Mouse (Mus musculus) spleen, postnatal 36 days (tissue): ENCODE measurements around the gene Gm4792.
A peak's percentile ranks its signal among the peaks of the same experiment; 100 is the strongest.

Experiments used
- DNase-seq, 2 experiments: peaks; one replicate each; pipeline ENCODE4 v3.0.0; 2022; ENCODE audit warnings: low spot score in 2 of 2, mixed read lengths in 1 of 2

The Gm4792 gene

GRCm38 (mm10) chr10:94298471-94298870 lies at the start of gene Gm4792:
Gene Gm4792, minus strand, starts transcription at chr10:94298703.
- no peak for DNase-seq

- no peak for DNase-seq
Measured at GRCm38 (mm10) chr10:94347959-94348358, 49.5 kb upstream of the Gm4792 start.

- DNase-seq = no peak
Measured at GRCm38 (mm10) chr10:94347296-94347695, 48.8 kb upstream of the Gm4792 start.

DNA sequence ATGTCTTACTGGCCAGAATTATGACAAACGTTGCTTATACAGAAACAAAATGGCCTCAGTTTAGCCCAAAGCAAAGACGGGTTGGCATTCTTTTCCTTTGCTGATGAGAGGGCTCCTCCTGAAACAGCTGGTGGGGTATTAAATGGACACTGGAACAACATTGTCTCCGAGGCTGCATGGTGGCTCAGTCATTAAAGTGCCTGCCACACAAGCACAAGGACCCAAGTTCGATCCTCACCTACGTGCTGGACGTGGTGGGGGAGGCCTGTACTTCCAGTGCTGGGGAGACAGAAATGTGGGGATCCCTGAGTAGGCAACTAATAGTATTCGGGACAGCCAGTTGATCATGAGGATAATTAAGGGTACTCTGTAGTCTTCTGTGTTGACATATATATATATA lies 48.1 kb upstream of the Gm4792 start:
- DNase-seq = no peak

DNA sequence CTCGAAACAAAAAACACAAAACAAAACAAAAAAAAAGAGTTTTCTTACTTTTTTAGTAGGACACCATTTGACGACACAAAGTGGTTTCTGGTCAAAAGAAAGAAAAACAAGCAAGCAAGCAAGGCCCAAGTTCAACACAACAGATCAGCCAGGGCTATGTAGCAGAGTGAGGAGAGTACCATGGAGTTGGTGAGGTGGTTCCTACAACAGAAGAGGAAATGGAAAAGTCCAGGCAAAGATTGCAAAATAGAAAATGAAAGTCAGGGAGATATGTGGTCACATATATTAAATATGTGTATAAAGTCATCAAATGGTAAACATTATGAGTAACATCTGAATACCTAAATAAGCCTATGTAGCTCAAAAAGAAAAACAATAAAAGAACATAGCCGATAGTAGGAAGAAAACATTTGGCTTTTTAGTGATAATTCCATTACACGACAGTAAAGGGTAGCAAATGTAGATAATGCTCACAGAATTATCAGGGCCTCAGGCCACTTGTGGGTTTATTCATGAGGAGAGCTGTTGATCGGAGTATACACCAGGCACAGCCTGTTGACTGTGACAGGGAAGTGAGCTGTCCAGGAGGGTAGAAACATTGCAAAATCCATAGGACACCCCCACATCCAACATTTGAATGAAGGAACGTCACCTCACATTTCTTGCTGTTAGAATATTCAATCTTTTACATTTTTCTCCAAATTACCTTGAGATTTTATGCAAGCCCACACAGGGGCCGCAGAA lies 47.2 kb upstream of the Gm4792 start:
- DNase-seq = no peak

DNA sequence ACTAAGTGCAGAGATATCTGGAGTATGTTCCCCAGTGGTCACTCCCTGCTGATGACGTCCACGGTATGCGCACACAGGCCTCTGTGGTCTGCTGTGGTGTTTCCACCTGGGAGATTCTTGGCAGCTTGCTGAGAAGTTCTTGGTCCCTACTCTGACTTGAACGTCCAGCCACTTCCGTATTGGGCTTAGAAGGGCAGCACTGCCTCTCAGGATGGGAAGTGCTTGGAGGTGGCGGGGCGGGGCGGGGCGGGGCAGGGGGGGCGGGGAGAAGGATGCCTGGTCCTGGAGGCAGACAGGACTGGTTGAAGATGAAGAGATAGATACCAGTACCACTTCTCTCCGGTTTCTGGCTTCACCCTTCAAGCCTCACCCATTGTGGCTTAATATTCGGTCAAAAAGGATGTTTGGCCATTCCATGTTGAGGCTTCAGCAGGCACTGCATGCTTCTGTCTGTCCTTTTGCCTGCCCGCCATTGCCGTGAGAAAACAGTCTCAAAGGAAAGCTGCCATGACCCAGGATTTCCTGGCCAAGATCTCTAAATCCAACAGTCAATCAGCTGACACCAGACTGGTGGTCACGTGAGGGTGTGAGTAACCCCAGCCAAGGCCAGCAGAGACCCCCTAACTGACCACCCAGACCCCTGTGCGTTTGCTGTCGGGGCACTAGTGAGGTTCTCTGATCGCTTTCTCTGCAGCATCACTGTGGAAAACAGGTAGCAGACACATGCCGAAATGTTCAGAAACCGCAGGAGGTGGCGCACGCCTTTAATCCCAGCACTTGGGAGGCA lies 46.3 kb upstream of the Gm4792 start:
- no peak for DNase-seq

DNA sequence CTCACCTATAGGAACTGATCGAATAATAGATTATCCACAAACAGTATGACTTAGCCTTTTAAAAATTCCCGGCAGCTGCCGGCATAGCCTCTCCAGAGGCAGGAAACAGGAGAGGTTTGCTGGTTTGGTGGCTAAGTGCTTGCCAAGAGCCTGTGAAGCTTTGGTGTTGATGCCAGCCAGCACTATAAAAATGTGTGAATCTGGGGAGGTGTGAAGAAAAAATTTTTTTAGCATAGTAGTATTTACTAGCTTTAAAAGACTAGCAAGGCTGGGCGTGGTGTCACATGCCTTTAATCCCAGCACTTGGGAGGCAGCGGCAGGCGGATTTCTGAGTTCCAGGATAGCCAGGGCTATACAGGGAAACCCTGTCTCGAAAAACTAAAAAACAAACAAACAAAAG lies 45.1 kb upstream of the Gm4792 start:
- DNase-seq = no peak

DNA sequence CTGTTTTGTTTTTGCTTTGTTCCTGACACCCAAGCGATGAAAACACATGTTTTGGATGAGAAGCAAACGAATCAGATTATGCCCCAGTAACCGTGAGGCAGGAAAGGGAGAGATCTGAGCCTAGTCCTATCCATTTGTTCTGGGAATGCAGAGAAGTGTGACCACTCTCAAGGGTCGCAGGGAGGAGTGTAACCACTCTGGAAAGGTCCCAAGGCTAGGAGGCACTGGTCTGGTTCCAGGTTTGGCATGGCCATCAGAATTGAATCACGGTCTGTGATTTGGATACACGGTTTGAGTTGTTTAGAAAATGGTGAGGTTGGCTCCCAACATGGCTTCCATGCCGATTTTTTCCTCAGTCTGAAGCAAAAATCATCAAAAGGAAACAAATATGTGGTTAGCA lies 43.8 kb upstream of the Gm4792 start:
- no peak for DNase-seq

DNA sequence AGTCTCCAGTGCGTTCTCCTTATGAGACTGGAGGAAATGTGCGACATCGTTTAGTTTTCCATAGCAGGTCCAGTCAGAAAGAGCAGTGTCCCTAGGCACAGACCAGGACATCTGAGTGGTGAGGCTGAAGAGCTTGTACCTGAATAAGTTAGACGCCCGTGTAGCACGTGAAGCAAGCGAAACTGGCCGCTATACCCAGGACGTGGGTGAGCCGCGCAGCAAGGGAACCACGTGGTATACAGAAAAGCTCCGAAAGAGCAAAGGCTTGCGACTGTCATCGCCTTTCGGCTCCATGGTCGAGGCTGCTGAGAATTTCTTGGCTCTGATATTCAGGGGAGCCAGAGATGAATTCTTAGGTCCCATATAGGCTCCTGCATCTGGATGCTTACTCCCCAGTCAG lies 43.0 kb upstream of the Gm4792 start:
- no peak for DNase-seq

DNA sequence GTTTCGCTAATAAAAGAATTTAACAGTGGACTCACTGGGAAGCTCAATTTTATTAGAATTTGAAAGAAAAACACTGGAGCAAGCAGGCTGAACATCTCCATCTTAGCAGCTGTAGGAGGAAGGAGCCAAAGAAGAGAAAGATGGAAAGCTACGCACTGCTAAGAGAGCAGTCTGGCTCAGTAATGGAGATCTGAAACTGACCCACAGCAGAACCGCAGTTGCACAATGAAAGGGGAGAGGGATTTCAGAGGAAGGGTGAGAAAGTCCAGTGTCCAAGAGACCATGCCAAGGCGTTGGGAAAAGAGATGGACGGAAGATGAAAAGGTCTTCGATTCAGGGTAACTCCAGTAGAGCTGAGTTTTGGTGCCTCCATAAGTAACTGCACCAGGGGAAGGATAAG lies 37.6 kb upstream of the Gm4792 start:
- DNase-seq = no peak

DNA sequence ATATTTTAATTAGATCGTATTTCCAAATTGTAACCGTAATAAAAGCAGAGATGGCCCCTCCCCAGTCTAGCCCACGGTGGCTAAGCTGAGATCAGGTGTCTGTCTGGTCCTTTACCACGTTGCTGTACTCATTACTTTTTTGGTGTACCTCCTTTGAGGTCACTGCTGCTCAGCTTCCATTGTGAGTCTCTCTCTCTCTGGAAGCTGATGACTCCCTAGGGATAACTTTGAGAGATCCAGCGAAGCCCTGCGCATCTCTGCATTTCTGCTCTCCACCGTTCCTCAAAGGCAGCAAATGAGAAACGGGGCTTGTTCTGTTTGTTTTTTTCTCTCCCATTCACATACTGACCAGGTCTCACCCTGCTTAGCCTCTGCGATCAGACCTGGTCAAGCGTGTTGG lies 36.5 kb upstream of the Gm4792 start:
- DNase-seq = no peak

- peak in 1 of 2 experiments; percentile 14 for DNase-seq
Measured at GRCm38 (mm10) chr10:94333328-94333727, 34.8 kb upstream of the Gm4792 start.

- no peak for DNase-seq
Measured at GRCm38 (mm10) chr10:94332358-94333137, 34.0 kb upstream of the Gm4792 start.

DNA sequence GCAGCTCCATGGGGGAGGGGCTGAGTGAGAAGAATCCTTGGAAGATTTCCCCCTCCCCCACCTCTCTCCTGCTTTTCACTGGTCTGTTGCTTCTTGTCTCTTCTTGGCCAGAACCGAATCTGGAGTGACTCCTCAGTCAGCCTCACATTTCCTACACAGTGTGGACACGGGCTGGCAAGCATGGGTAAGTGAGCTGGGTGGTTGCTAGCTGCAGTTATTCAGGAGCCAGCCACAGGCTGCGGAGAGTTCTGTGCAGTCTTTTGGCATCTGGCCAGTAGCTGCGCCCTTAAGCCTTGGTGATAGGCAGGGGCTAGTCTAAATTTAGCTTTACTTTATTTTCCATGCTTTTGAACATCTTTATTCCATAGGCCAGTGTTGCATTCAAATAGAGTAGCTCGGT lies 31.5 kb upstream of the Gm4792 start:
- DNase-seq = no peak

GRCm38 (mm10) chr10:94318574-94318973 lies 20.1 kb upstream of the Gm4792 start:
- DNase-seq = no peak

- no peak for DNase-seq
Measured at GRCm38 (mm10) chr10:94313146-94313545, 14.6 kb upstream of the Gm4792 start.

GRCm38 (mm10) chr10:94312007-94312715 lies 13.7 kb upstream of the Gm4792 start:
- no peak for DNase-seq

GRCm38 (mm10) chr10:94311511-94312006 lies 13.1 kb upstream of the Gm4792 start, which contains the start of gene Tmcc3:
Gene Tmcc3, plus strand, starts transcription at chr10:94311949.
- no peak for DNase-seq

- DNase-seq = no peak
Measured at GRCm38 (mm10) chr10:94310499-94311267, 12.2 kb upstream of the Gm4792 start.

DNA sequence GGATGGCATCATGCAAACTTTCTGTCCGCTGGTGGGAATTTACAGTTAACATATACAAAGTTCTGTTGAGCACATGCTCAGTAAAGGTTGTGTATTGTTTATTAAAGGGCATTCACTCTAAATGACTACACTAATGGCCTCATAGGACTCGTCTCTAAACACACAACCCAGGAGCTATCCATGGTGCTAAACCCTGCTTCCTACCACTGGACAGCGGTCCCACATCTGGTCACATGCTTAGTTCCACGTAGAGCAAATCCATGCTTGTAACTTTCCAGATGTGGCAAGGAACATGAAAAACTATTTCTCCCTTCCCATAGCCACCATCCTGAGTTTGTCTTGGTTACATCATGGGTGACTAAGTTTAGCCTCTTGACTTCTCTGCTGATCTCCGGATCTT lies 7.0 kb upstream of the Gm4792 start:
- DNase-seq = no peak
